Mouse (Mus musculus) hindbrain, embryonic 11.5 days (tissue): ENCODE results near the gene Zfp275. TPM values are rescaled to one million over a fixed set of nuclear protein-coding genes. Genes with fewer than 3 reads are reported as not detected.

Source experiments
- ATAC-seq: fragments of 200-750 bp; cut with Nextera tagmentation; 2 replicates; pipeline ENCODE4 v1.8.0; 2017; ENCODE audit warnings: mild to moderate bottlenecking, moderate TSS enrichment, moderate library complexity; ENCODE audit not compliant: low FRiP score
- DNase-seq: peaks from one replicate; pipeline ENCODE4 v3.0.0-alpha.2; 2015; ENCODE audit warnings: low spot score
- H3K27ac ChIP-seq: fragments of 300-500 bp; sonication (generic); 2 replicates; pipeline ENCODE4 v1.5.1; 2014; ENCODE audit warnings: mild to moderate bottlenecking, low read depth, low read length
- H3K27me3 ChIP-seq: fragments of 300-500 bp; sonication (generic); 2 replicates; pipeline ENCODE4 v1.6.1; 2014; ENCODE audit warnings: mild to moderate bottlenecking, low read length, moderate library complexity, mixed read lengths; ENCODE audit not compliant: control insufficient read depth, insufficient read depth
- H3K36me3 ChIP-seq: fragments of 300-500 bp; sonication (generic); 2 replicates; pipeline ENCODE4 v1.6.1; 2014; ENCODE audit warnings: mild to moderate bottlenecking, low read length, moderate library complexity, mixed read lengths; ENCODE audit not compliant: control insufficient read depth, insufficient read depth
- H3K4me1 ChIP-seq: fragments of 300-500 bp; sonication (generic); replicated peaks from 2 replicates; pipeline ENCODE4 v1.6.1; 2014; ENCODE audit warnings: low read length, mixed read lengths; ENCODE audit not compliant: control insufficient read depth, insufficient read depth
- H3K4me2 ChIP-seq: fragments of 300-500 bp; sonication (generic); replicated peaks from 2 replicates; pipeline ENCODE4 v1.6.1; 2014; ENCODE audit warnings: mild to moderate bottlenecking, low read depth, low read length
- H3K4me3 ChIP-seq: fragments of 300-500 bp; sonication (generic); 2 replicates; pipeline ENCODE4 v1.5.1; 2014; ENCODE audit warnings: low read depth, low read length
- H3K9ac ChIP-seq: fragments of 300-500 bp; sonication (generic); 2 replicates; pipeline ENCODE4 v1.6.1; 2014; ENCODE audit warnings: low read depth, low read length
- H3K9me3 ChIP-seq: fragments of 300-500 bp; sonication (generic); 2 replicates; pipeline ENCODE4 v1.6.1; 2016; ENCODE audit warnings: low read length; ENCODE audit not compliant: control insufficient read depth
- WGBS: fragments of 180-500 bp; shearing (Covaris S2); extraction: QIAGEN DNeasy Blood & Tissue Kit; methylation state at CpG from one replicate; pipeline ENCODE4 v1.1.7; 2014; 5-methylcytosine and 5-hydroxymethylcytosine counted together
- polyA plus RNA-seq: library from polyadenylated mRNA; unstranded; fragments of >200 nt; fragmentation: Nextera tagmentation; extraction: Ambion mirVana; gene quantifications from 2 replicates; pipeline ENCODE4 v1.2.1, GENCODE M21; 2014

Zfp275 gene
- polyA plus RNA-seq, 1 experiment from 2014 or later = 15.0 TPM

GRCm38 (mm10) chrX:73342068-73342467 is 353 bp upstream of the Zfp275 start:
- DNase-seq = peak; percentile 2
- no peak overlapping the region; the same call in 1 of the 2 replicates for H3K9ac ChIP-seq
- H3K36me3 ChIP-seq = no peaks in the 10 kb centered on the region
- ATAC-seq = peak; percentile 51; the same call in 1 of the 2 replicates
- WGBS = 41% methylated on average over 3 of the region's 3 CpGs
- H3K4me3 ChIP-seq = peak overlapping the region; percentile 55; the same call in 1 of the 2 replicates
- no peaks in the 10 kb centered on the region for H3K4me1 ChIP-seq
- H3K27me3 ChIP-seq = peaks cover 2% of the 10 kb centered on the region; the same call in 1 of the 2 replicates
- no peak overlapping the region for H3K27ac ChIP-seq
- no peaks in the 10 kb centered on the region for H3K9me3 ChIP-seq
- H3K4me2 ChIP-seq = peak overlapping the region; percentile 57; the same call in 1 of the 2 replicates

GRCm38 (mm10) chrX:73342941-73343735 is 717 bp downstream of the Zfp275 start:
- H3K9ac ChIP-seq = peak overlapping the region; percentile 69
- H3K36me3 ChIP-seq = no peaks in the 10 kb centered on the region
- H3K4me3 ChIP-seq = peak overlapping the region; percentile 55
- peak overlapping the region; percentile 57 for H3K4me2 ChIP-seq
- DNase-seq (peak; percentile 41), ATAC-seq (peak; percentile 84)
- H3K27me3 ChIP-seq = peaks cover 2% of the 10 kb centered on the region; the same call in 1 of the 2 replicates
- 20% methylated on average over 15 of the region's 15 CpGs for WGBS
- no peaks in the 10 kb centered on the region for H3K9me3 ChIP-seq
- H3K27ac ChIP-seq = peak overlapping the region; percentile 51; the same call in 1 of the 2 replicates
- no peaks in the 10 kb centered on the region for H3K4me1 ChIP-seq

GRCm38 (mm10) chrX:73343802-73344201 is 1.4 kb downstream of the Zfp275 start:
- no peak overlapping the region for H3K27ac ChIP-seq
- WGBS = 83% methylated on average over 1 of the region's 1 CpGs
- H3K4me1 ChIP-seq = no peaks in the 10 kb centered on the region
- no peaks in the 10 kb centered on the region for H3K9me3 ChIP-seq
- no peak for DNase-seq
- H3K9ac ChIP-seq = no peak overlapping the region
- ATAC-seq = no peak
- no peak overlapping the region for H3K4me3 ChIP-seq
- H3K4me2 ChIP-seq = no peak overlapping the region
- H3K36me3 ChIP-seq = no peaks in the 10 kb centered on the region
- H3K27me3 ChIP-seq = peaks cover 2% of the 10 kb centered on the region; the same call in 1 of the 2 replicates

- H3K27ac ChIP-seq = no peak overlapping the region
- WGBS = 79% methylated on average over 1 of the region's 1 CpGs
- no peaks in the 10 kb centered on the region for H3K9me3 ChIP-seq
- DNase-seq (no peak), ATAC-seq (no peak)
- H3K36me3 ChIP-seq = no peaks in the 10 kb centered on the region
- H3K9ac ChIP-seq = no peak overlapping the region
- H3K4me1 ChIP-seq = no peaks in the 10 kb centered on the region
- H3K27me3 ChIP-seq = peaks cover 2% of the 10 kb centered on the region; the same call in 1 of the 2 replicates
- no peak overlapping the region for H3K4me3 ChIP-seq
- no peak overlapping the region for H3K4me2 ChIP-seq
Measured at GRCm38 (mm10) chrX:73344346-73344745, 1.9 kb downstream of the Zfp275 start.

- Histone ChIP-seq H3K36me3 (peaks cover 3% of the 10 kb centered on the region; the same call in 1 of the 2 replicates), H3K4me1 (no peaks in the 10 kb centered on the region), H3K9me3 (no peaks in the 10 kb centered on the region), H3K27me3 (no peaks in the 10 kb centered on the region), H3K9ac (no peak overlapping the region), H3K27ac (no peak overlapping the region), H3K4me3 (no peak overlapping the region), H3K4me2 (no peak overlapping the region)
- 97% methylated on average over 2 of the region's 2 CpGs for WGBS
- DNase-seq (no peak), ATAC-seq (no peak)
Measured at GRCm38 (mm10) chrX:73356163-73356562, 13.7 kb downstream of the Zfp275 start.

GRCm38 (mm10) chrX:73356719-73357118 is 14.3 kb downstream of the Zfp275 start:
- Histone ChIP-seq H3K36me3 (peaks cover 3% of the 10 kb centered on the region; the same call in 1 of the 2 replicates), H3K27me3 (no peaks in the 10 kb centered on the region), H3K4me3 (no peak overlapping the region), H3K4me1 (no peaks in the 10 kb centered on the region), H3K9me3 (no peaks in the 10 kb centered on the region), H3K4me2 (no peak overlapping the region), H3K9ac (no peak overlapping the region), H3K27ac (no peak overlapping the region)
- DNase-seq = no peak
- no peak for ATAC-seq
- WGBS = 84% methylated on average over 1 of the region's 1 CpGs

GRCm38 (mm10) chrX:73363291-73363690 is 20.9 kb downstream of the Zfp275 start:
- ATAC-seq = no peak

GRCm38 (mm10) chrX:73384419-73384818 is 42.0 kb downstream of the Zfp275 start:
- no peak for DNase-seq
- 77% methylated on average over 6 of the region's 6 CpGs for WGBS

More at GRCm38 (mm10) chrX:73363291-73363690, 20.9 kb downstream of the Zfp275 start:
- Histone ChIP-seq H3K27ac (no peak overlapping the region), H3K36me3 (no peaks in the 10 kb centered on the region), H3K9me3 (no peaks in the 10 kb centered on the region), H3K4me2 (no peak overlapping the region), H3K4me1 (no peaks in the 10 kb centered on the region), H3K27me3 (no peaks in the 10 kb centered on the region), H3K9ac (no peak overlapping the region), H3K4me3 (no peak overlapping the region)
- DNase-seq = no peak

GRCm38 (mm10) chrX:73384924-73385323 is 42.5 kb downstream of the Zfp275 start:
- no peak for ATAC-seq
- no peak overlapping the region for H3K9ac ChIP-seq

More at GRCm38 (mm10) chrX:73384419-73384818, 42.0 kb downstream of the Zfp275 start:
- Histone ChIP-seq H3K9ac (no peak overlapping the region), H3K4me1 (no peaks in the 10 kb centered on the region), H3K27me3 (no peaks in the 10 kb centered on the region), H3K4me3 (no peak overlapping the region), H3K27ac (no peak overlapping the region), H3K4me2 (no peak overlapping the region), H3K36me3 (no peaks in the 10 kb centered on the region), H3K9me3 (no peaks in the 10 kb centered on the region)
- ATAC-seq = no peak

More at GRCm38 (mm10) chrX:73384924-73385323, 42.5 kb downstream of the Zfp275 start:
- Histone ChIP-seq H3K27ac (no peak overlapping the region), H3K27me3 (no peaks in the 10 kb centered on the region), H3K4me1 (no peaks in the 10 kb centered on the region), H3K4me2 (no peak overlapping the region), H3K36me3 (no peaks in the 10 kb centered on the region), H3K4me3 (no peak overlapping the region), H3K9me3 (no peaks in the 10 kb centered on the region)
- WGBS = 35% methylated on average over 1 of the region's 1 CpGs
- no peak for DNase-seq
